Mouse (Mus musculus): Measurements from ENCODE around the gene Slc9a9.
A peak's percentile ranks its signal among the peaks of the same experiment; 100 is the strongest.

Slc9a9 gene

DNA sequence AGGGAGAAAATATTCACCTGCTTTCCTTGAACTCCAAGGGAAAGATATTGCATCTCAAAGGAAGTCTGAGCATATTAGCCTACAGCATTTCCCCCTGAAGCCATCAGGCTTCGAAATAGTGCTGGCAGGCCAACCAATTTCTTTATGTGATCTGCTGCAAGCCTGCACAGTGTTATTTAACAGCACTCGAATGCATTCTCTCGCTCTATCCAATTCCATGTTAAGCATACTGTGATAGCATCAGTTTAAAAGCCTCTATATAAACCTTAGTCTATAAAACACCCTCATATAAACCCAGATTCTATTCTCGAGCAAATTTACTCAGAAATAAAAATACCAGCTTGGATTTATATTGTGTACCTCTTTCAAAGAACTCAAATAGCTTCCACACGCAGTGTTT, 170.7 kb downstream of the Slc9a9 start:
- no peak for DNase-seq

DNA sequence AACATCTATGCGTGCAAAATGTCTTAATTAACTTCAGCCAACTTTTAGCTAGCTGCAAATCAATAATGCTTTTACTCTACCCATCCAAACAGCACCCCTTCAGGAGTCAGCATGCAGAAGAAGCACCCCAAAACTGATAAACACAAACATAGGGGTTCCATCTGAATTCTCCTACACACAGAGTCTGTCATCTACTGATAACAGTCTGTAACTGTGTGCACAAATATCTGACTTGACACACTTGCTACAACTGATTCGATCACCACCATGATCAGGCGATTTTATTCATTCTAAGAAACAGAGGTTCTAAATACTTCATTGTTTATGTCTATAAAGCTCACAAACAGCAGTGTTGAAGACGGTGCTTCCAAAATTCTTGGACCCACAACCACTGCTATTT, 171.3 kb downstream of the Slc9a9 start:
- DNase-seq: no peak

DNA sequence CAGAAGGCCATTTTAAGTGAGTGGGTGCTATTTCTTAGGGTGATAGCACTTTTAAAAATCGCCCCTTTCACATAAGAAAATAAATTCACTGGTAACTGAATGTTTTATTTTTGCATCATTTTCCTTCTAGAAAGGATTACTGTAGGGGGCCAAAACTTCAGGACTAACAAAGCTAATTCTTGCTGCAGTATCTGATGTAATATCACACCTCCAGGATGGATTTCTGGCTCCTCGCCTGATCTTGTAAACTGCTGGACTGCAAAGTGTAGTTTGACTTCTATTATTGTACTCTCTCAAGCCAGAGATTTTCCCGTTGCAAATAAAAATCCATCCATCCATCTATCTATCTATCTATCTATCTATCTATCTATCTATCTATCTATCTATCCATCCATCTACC, 174.5 kb downstream of the Slc9a9 start:
- DNase-seq: no peak

DNA sequence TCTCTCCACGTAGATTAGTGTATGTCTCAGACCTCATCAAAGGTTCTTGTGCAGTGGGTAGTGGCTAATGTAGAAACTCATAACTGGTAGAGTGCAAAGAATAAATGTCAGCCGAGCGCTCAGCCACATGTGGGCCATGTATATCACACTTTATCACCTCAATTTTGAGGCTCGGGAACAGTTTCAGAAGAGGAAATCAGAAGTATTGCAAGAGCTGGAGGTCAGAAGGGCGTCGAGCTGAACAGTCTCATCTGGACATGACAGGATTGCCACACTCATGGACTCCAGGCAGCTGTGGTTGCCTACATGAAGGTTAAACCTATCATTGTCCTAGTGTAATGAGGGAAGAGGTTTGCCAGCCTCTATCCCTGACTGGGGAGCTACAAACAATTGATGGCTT, 177.9 kb downstream of the Slc9a9 start:
- peak; percentile 65 to 84 for DNase-seq

DNA sequence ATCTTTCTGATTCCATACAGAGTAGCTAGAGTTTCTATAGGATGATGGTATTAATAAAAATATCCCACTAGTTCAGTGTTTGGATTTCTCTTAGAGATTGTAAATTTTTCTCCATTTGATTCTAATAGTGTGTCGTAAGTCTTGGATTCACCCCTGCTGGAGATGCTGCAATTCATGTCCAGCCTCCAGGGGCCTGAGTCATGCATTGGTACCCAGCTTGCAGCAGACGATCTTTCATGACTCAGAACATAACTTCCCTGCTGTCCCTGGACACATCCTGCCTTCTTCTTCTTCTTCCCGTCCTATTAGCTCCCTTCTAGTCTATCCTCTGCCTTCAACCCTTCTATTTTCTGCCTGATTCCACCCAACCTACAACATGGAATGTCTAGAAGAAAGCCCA, 181.8 kb downstream of the Slc9a9 start:
- no peak for DNase-seq

DNA sequence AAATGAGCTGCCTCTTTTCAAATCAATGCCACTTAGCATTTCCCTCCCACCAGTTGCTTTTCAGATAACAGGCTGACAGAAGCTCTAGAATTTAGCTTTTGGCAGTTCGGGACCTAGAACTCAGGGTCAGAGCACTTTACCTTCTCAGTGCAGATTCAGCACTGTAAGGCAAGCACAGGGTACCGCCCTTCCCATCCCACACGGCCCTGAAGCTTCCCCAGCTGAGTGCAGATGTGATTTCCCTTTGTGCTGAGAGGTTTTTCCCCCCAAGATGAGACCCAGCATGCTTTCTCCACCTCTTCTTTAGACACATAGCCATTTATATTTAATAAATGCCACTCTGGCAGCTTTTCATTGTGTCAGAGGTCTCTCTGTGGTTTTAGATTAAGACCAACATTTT, 186.4 kb downstream of the Slc9a9 start:
- no peak for DNase-seq

DNA sequence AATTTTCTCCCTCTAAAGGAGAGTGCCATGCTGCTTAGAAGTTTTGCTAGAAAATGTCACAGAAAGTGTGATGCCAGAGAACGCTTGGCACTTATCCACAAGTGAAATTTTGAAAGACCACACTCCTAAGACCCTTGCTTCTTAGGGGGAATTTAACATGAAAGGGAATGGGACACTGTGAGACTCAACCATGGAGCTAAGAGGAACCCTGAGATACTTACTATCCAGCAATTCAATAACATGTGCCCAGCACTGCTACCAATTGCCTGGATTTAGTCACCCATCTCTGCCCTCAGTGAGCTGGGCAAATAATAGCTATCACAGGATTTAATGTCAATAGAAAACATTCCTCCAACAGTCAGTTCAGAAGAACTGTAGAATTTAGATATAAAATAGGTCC, 198.8 kb downstream of the Slc9a9 start:
- DNase-seq: no peak

DNA sequence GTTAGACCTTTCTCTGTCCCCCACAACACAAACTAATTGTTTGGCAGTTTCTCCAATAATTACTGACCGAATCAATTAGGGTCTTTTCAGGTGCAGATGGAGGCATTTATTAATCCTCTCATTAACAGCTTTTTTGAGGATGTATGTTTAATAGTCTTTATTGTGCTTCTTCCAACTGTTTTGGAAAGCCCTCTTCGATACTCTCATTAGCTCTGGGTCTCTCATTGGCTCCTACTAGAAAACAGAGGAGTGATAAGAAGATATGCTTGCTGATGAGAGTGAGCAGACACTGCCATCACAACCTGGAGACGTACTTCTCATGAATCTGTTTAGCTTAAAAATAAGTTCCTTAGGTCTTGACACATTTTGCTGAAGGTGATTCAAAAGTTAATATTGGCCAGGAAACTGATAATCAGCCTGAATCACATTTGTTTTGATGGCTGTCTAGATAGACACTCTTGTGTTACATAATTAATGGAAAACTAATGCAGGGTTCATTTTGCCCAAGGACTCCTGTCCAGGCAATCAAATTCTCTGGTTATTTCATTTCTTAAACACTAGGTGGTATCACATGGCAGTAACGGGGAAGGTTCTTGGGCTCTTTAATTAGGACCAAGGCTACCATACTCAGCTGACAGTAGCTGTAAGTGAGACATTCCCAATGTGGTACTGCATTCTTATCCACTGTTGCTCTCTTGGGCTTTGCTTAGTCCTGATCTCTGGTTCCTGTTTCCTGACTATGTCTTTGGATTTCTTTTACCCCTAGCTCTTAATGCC, 199.5 kb downstream of the Slc9a9 start:
- no peak for DNase-seq

DNA sequence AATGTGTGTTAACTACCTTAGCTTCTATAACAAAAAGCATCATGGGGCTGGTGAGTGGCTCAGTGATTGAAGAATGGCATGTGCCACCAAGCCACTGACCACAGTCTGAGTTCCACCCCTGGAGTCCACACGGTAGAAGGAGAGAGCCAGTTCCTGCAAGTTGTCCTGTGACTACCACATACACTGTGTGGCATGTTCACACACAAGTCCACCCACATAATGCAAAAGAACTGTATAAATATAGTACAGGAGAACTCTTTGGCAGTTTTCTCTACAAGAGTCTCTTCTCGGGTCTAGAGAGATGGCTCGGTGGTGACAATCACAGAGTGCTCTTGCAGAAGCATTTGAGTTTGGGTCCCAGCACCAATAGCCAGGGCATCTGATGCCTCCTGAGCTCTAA, 212.8 kb downstream of the Slc9a9 start:
- no peak for DNase-seq

DNA sequence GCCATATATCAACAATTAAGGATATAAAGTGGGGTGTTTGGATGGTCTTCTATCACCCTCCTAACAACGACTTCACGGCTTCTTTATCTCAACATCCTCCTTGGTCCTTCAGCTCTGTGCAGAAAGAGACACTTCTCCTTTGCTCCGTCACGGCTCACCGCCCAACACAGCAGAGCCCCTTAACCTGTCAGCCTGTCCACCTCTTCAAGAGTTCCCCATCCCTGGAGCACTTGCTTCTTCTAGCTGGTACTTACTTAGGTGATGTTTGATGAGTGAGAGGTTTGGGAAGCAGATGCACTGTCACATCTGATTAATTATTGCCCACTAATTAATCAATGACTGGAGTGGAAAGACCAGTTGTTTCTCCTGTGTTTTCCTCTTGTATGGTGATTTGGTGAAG, 213.7 kb downstream of the Slc9a9 start:
- no peak for DNase-seq

DNA sequence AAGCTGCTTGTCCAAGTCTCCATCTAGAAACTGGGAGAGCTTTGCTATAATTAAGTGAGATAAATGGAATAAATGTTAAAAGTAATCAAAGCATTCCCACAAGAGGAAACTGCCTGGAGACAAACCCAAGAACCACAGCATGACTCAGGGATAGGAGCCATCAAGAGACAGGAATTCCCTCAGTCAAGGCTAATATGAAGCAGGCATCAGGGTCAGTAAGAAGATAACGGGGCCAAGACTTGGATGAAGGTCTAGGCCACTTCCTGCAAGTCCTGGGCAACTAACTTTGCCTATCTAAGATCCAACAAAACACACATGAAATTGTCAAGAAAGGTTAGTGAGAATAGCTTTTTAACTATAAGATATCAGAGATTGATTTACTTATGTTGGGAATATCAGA, 215.4 kb downstream of the Slc9a9 start:
- DNase-seq: no peak

DNA sequence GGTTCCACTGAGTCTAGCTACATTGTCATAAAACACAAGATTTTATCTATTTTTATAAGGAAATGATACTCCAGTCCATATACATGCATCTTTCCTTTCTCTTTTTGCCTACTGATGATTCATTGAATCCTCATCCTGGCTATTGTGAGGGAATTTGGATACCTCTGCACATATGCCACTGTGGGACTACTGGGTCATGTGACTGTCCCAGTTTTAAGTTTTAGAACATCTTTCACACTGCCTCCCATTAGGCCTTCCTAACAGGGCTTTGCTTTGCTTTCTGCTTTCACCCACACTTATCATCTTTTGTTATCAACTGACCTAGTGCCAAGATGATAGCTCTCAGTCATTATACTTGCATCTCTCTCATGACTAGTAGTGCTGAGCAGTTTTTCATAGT, 219.9 kb downstream of the Slc9a9 start:
- no peak for DNase-seq

DNA sequence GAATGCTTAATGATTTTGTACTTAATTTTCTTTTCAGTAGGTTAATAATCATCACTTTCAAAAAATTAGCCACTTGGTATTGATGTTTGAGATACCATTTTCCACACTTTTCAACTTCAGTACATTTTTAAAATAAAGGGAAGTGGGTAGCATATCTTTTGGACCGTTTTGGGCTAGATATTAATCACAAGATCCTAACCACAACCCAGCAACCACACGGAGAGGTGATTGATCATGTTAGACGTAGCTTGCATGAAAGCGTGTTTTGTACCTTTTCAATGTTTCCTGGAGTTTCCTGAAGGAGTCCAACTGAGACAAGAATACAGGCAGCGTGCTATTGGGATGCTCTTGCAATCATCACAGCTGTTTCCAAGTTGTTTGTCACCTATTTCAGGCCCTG, 226.2 kb downstream of the Slc9a9 start:
- DNase-seq: no peak

DNA sequence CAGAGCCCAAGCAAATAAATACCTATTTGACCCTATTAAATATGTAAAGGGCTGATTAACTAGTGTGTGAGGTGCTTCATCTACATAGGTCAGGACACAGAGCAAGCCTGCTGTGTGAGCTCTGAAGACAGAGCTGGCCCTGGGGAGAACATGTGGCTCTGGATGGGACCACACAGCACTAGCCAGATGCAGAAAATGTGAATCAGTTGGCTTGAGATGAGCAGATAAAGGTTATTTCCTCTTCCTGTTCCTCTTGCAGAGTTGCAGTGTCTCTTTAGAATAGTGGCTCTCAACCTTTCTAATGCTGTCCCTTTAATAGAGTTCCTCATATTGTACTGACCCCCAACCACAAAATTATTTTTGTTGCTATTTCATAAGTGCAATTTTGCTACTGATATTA, 234.5 kb downstream of the Slc9a9 start:
- DNase-seq: no peak

DNA sequence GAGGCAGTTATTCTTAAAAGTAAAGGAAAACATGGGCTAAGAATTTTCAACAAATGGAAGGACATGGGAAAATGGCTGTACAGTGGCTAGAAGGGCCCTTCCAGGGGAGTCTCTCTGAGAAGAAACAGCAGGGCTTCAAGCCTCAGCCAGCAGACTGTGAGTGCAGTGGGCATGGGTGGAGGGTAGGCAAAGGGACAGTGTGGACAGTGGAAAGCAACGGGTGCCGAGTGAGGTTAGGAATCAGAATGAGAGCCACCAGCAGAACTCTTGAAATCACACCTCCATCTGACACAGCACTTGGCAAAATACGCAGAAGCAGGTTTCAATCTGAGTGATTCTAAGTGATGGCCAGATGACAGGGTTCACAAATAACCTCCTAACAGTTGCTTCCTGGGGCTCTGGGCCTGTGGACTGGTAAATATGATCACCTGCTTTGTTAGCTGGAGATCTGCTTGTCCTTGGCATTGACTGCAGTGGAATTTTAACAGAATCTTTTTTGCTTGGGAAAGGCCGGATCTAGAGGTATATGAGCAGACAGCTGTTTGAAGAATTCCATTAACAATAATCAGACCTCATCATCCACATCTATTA, 237.4 kb downstream of the Slc9a9 start:
- DNase-seq: no peak

DNA sequence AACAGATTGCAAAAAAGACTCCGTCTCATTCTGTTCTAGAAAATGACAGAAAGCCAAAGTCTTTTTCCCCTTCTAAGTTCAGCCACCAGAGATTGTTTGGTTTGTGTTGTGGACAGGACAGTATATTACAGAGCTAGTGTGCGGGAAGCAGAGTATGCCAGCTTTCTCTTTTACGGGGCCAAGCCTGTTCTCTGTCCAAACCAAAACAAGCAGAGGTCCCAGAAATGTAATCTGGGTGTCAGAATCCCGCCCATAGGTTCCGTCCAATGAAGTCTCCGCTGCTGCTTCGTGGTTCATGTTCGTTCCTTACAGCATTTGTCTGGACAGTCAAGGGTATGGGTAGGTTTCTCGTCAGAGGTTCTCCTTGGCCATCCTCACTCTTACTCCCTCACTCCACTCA, 242.4 kb downstream of the Slc9a9 start:
- DNase-seq: peak; percentile 15 to 33

DNA sequence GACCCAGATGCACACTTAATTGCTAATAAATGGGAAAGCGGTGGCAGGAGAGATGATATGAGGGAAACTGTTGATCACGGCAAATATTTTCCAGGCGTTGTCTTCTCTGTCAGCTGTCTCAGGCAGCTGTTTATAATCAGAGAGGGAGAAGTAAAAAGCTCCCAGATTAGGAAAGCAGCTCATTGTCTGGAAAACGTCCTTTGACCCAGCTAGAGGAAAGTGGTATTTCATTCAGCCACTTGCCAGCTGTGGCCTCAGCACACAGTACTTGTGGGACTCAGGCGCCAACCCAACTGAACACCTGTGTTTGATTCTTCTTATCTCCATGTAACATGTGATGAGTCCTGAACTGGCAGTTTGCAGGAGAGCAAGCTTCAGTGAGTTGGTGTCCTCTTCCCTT, 252.4 kb downstream of the Slc9a9 start:
- DNase-seq: peak in 1 of 2 experiments; percentile 24

DNA sequence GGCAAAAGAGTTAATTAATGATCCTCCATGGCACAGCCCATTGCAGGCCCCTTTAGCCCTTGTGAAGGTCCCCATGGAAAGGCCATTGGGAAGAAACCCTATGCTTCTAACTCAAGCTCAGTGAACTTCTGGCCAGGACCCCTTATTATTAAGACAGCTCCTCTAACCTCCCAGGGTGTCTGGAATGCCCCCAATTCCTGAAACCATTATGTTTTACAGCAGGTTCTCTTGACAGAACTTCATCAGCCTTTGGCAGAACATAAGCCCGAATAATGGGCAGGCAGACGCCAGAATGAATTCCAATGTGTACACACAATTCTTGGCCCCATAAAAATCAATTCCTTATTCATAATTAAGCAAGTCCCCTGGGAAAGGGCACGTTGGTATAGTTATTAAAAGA, 256.1 kb downstream of the Slc9a9 start:
- no peak for DNase-seq

DNA sequence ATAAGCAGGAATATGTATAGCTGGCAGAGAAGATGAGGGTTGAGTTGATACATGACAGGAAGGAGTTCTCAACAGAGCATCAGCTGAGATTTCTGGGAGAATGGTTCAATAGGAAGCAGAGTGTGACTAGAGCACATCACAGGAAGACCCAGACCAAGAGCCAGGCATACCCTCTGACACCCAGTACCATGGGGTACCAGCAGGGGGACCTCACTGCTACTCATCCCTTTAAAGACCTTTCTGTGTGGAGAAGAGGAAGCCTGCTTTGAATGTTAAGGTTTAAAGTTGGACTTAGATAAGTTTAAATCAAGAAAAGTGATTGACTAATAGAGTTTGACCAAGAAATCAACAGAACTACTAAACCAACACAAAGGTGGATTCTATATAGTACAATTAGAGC, 257.4 kb downstream of the Slc9a9 start:
- peak in 1 of 2 experiments; percentile 27 for DNase-seq

DNA sequence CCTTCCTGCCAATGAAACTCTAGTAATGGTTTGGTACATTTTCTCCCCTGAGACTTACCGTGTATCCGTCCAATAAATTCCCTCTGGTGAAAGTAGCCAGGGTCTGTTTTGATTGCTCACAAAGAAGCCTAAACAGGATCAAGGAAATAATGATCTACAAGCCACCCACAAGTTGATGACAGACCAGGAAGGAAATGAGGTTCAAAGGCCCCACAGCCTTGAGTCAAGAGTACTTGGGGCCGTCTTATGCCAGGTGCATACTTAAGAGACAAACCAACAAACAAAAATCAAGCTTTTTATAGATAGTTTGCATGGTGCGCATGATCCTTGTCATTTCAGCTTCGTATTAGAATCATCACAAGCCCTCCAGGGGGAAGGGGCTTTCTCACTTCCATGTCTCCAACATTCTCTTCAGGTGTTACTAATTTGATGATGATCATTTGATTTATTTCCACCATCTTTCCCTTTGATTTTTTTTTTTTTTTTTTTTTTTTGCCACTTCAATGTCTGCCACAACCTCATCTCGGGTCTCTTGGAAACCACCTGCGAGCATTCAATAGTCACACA, 275.9 kb downstream of the Slc9a9 start:
- no peak for DNase-seq

DNA sequence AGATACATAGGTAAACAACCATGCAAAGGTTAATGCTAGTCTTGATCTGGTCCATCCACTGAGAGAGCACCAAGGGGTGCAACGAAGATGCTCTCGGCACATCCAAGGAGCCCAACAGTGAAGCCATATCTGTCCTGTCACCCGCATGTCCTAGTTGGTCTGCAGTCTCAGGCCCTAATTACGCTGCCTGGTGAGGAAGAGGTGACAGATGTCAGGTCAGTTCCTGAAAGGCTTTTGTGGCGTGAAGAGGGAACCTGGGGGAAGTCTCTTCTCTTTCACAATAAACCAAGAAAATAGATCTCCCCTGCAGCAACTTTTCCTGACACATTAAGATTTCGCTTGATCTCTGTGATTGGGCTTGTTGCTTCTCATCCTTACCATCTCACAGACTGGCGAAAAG, 277.5 kb downstream of the Slc9a9 start:
- DNase-seq: no peak

DNA sequence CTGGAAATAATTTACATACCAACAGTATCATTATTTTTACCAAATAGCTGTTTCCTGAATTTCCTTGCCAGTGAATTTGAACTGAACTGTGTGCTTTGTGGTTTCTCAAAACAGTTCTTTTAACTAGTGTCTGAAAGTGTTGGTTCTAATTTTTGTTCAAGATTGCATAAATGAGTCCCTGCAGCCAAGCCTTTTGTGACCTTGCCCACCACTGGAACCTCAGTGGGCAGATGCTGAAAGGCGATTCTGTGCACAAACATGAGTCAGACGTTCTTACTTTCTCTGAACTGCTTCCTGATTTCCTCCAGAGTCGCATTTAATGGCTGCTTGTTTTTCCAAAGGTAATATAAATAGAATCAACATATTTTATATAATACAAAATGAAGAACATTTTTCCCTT, 281.0 kb downstream of the Slc9a9 start:
- no peak for DNase-seq

DNA sequence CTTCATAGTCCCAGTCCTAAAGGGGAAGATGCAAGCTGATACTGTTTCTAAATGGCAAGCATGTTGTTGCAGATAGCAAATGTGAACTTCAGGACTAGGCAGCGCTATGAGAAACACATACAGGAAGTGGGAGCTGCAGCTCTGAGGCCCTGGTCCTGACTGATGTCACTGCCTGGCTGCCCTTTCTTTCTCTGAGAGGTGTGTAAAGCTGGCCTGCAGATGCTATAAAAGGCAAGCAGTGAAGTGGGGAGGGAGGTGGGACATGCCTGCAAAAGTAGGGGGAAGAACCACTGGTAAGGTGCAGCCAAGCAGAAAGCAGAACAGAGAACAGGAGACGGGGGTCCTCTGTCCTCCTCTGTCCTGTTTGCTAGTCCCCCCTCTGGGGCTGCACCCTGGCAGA, 285.9 kb downstream of the Slc9a9 start:
- DNase-seq: no peak

DNA sequence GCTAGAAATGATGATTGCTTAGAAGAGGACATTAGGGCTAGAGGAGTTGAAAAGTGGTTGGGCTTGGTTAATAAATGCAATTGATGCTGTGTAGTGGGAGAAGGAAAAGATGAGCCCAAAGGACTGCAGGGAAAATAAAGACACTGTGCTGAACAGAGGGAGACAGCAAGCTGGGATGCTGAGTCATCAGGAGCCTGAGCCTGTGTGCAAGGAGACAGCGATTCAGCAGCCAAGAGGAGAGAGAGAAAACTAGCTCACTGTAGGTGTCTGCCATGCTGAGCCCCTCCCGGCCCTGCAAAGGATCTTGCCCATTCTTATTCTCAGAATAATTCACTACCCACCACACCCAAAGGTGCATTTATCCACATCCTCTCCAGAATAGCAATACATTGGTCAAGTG, 288.7 kb downstream of the Slc9a9 start:
- DNase-seq: no peak
